Mouse (Mus musculus) liver, postnatal 0 days (tissue): ENCODE data around the gene Fto.

Experiments used
- CTCF ChIP-seq: sonication (generic); IDR thresholded peaks from 2 replicates; pipeline ENCODE4 v1.5.1; 2016; ENCODE audit warnings: antibody characterized with exemption, low read depth
- EP300 ChIP-seq: IDR thresholded peaks from 2 replicates; pipeline ENCODE4 v1.6.1; 2016; ENCODE audit warnings: antibody characterized with exemption, low read depth, mild to moderate bottlenecking

DNA sequence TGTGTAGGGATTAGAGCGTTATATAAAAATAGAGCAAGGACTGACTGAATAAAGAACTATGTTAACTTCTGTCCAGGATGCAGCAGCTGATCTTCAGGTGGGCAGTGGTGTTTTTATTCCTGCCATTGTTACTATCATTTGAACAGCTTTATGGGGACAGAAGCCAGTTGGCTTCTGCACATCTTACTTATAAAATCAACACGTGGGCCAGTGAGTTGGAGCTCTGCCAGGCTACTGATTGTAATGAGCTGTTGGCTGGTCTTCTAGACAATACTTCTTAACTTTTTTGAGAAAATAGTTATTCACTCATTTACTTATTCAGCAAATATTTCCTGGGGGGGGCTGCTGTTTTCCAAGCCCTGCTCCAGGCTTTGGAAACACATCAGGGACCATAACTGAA, 215.6 kb downstream of the Fto start:
- TF ChIP-seq EP300 (no peak), CTCF (no peak)
